Mouse (Mus musculus) embryonic fibroblast, embryonic 13.5 days (primary cell): ENCODE data around the gene Stk31.

Source experiments
- CTCF ChIP-seq: IDR thresholded peaks from 2 replicates; pipeline ENCODE4 v1.5.1; 2011; ENCODE audit warnings: mild to moderate bottlenecking, control low read depth, low read length, moderate library complexity, borderline replicate concordance; ENCODE audit not compliant: insufficient read depth
- POLR2A ChIP-seq: IDR thresholded peaks from 2 replicates; pipeline ENCODE4 v1.6.1; 2011; ENCODE audit warnings: low read depth, mild to moderate bottlenecking, control low read depth, low read length, moderate library complexity

DNA sequence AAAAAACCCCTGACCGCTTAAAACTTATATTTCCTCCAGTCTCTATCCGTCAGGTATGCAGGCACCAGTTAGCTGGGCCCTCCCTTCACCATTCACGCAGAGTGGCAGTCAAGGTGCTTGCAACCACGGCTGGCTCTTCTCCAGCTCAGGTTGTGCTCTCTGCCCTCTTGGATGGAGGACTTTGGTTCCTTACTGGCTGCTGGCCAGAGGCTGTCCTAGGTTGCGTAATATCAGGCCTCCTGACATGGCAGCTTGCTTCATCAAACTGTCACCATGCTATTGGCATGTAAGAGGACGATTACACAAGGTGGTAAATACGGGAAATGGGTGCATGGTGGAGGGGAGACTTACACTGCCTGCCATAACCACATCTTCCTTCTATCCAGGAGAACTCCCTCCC lies 45.6 kb upstream of the Stk31 start:
- TF ChIP-seq CTCF (no peak), POLR2A (no peak)
